Mouse (Mus musculus) CH12.LX (cell line): ENCODE results near the gene Srgap3. TPM values are rescaled to one million over a fixed set of nuclear protein-coding genes. Genes with fewer than 3 reads are reported as not detected.
A peak's percentile ranks its signal among the peaks of the same experiment; 100 is the strongest.

Experiments
- DNase-seq: peaks from one replicate; pipeline ENCODE4 v3.0.0-alpha.2; 2013; ENCODE audit errors: extremely low read depth
- H3K27ac ChIP-seq: 2 replicates; pipeline ENCODE4 v1.5.1; 2012; ENCODE audit warnings: low read depth, mild to moderate bottlenecking, control low read depth, moderate library complexity; ENCODE audit not compliant: insufficient read depth
- H3K27me3 ChIP-seq: replicated peaks from 2 replicates; pipeline ENCODE3; 2012; ENCODE audit warnings: inconsistent platforms
- H3K36me3 ChIP-seq, 2 experiments: replicated peaks in 1 of 2; 2 replicates each; pipeline versions ENCODE3 to v1.6.1; 2012; ENCODE audit warnings: inconsistent platforms in 1 of 2, low read length in 1 of 2, mild to moderate bottlenecking in 1 of 2, mixed read lengths in 1 of 2, moderate library complexity in 1 of 2; ENCODE audit not compliant: control insufficient read depth in 1 of 2, insufficient read depth in 1 of 2
- H3K4me1 ChIP-seq, 2 experiments: 2 replicates each; pipeline ENCODE4 v1.6.1; 2012; ENCODE audit warnings: inconsistent platforms in 1 of 2, moderate library complexity in 1 of 2; ENCODE audit not compliant: insufficient read depth in 2 of 2, control insufficient read depth in 1 of 2
- H3K4me2 ChIP-seq: 2 replicates; pipeline ENCODE4 v1.6.1; 2012; ENCODE audit warnings: low read depth, mild to moderate bottlenecking, control low read depth; ENCODE audit not compliant: poor library complexity, insufficient read depth, severe bottlenecking
- H3K4me3 ChIP-seq, 3 experiments: fragments of 150-350 bp in 1 of 3; sonication (generic) in 1 of 3; replicated peaks in 1 of 3; 2 replicates each; pipeline versions ENCODE3 to v1.5.1; 2011 to 2012; ENCODE audit warnings: low read depth in 2 of 3, low read length in 2 of 3, mild to moderate bottlenecking in 2 of 3, moderate library complexity in 2 of 3, control low read depth in 1 of 3, improper control_type of control experiment in 1 of 3, inconsistent platforms in 1 of 3, mixed read lengths in 1 of 3; ENCODE audit not compliant: poor library complexity in 1 of 3
- H3K79me2 ChIP-seq: replicated peaks from 2 replicates; pipeline ENCODE4 v1.6.1; 2012; ENCODE audit warnings: mild to moderate bottlenecking, moderate library complexity; ENCODE audit not compliant: control insufficient read depth, poor library complexity, insufficient read depth, severe bottlenecking; ENCODE audit errors: extremely low read depth
- H3K9ac ChIP-seq: 2 replicates; pipeline ENCODE4 v1.6.1; 2012; ENCODE audit warnings: low read depth, mild to moderate bottlenecking, control low read depth, moderate library complexity; ENCODE audit not compliant: insufficient read depth
- H3K9me3 ChIP-seq: replicated peaks from 2 replicates; pipeline ENCODE3; 2012; ENCODE audit warnings: low read length, inconsistent platforms, mixed read lengths
- BHLHE40 ChIP-seq: IDR thresholded peaks from 2 replicates; pipeline ENCODE4 v1.6.1; 2011; ENCODE audit warnings: mild to moderate bottlenecking, low read depth, low read length, improper control_type of control experiment
- CHD1 ChIP-seq: IDR thresholded peaks from 2 replicates; pipeline ENCODE4 v1.6.1; 2012; ENCODE audit warnings: low read depth, low read length, improper control_type of control experiment, inconsistent platforms
- CHD2 ChIP-seq: IDR thresholded peaks from 2 replicates; pipeline ENCODE4 v1.6.1; 2011; ENCODE audit warnings: low read length, improper control_type of control experiment
- EP300 ChIP-seq: IDR thresholded peaks from 2 replicates; pipeline ENCODE4 v1.6.1; 2011; ENCODE audit warnings: low read length, improper control_type of control experiment
- JUND ChIP-seq: conservative IDR thresholded peaks from 2 replicates; pipeline ENCODE4 v1.6.1; 2011; ENCODE audit warnings: low read depth, low read length, improper control_type of control experiment
- MAFK ChIP-seq: IDR thresholded peaks from 2 replicates; pipeline ENCODE4 v1.6.1; 2011; ENCODE audit warnings: low read length, improper control_type of control experiment; ENCODE audit not compliant: insufficient replicate concordance
- MAZ ChIP-seq: IDR thresholded peaks from 2 replicates; pipeline ENCODE4 v1.6.1; 2012; ENCODE audit warnings: low read depth, mild to moderate bottlenecking, inconsistent platforms, low read length, improper control_type of control experiment, moderate library complexity
- MXI1 ChIP-seq: IDR thresholded peaks from 2 replicates; pipeline ENCODE4 v1.6.1; 2011; ENCODE audit warnings: mild to moderate bottlenecking, low read depth, low read length, improper control_type of control experiment
- NELFE ChIP-seq: IDR thresholded peaks from 2 replicates; pipeline ENCODE4 v1.6.1; 2011; ENCODE audit warnings: low read depth, low read length, improper control_type of control experiment
- NRF1 ChIP-seq: IDR thresholded peaks from 2 replicates; pipeline ENCODE4 v1.6.1; 2014; ENCODE audit warnings: low read depth, mild to moderate bottlenecking, inconsistent platforms, low read length, improper control_type of control experiment, moderate library complexity
- POLR2A ChIP-seq: IDR thresholded peaks from 2 replicates; pipeline ENCODE4 v1.6.1; 2011; ENCODE audit warnings: low read depth, mild to moderate bottlenecking, improper control_type of control experiment, low read length
- RCOR1 ChIP-seq: conservative IDR thresholded peaks from 2 replicates; pipeline ENCODE4 v1.6.1; 2012; ENCODE audit warnings: low read depth, mild to moderate bottlenecking, inconsistent platforms, low read length, improper control_type of control experiment
- SMC3 ChIP-seq: IDR thresholded peaks from 2 replicates; pipeline ENCODE4 v1.6.1; 2011; ENCODE audit warnings: low read depth, low read length, improper control_type of control experiment
- TCF12 ChIP-seq: IDR thresholded peaks from 2 replicates; pipeline ENCODE4 v1.6.1; 2014; ENCODE audit warnings: low read depth, mild to moderate bottlenecking, inconsistent platforms, low read length, improper control_type of control experiment
- ZC3H11A ChIP-seq: IDR thresholded peaks from 2 replicates; pipeline ENCODE4 v1.6.1; 2012; ENCODE audit warnings: low read depth, mild to moderate bottlenecking, inconsistent platforms, low read length, improper control_type of control experiment
- ZKSCAN1 ChIP-seq: IDR thresholded peaks from 2 replicates; pipeline ENCODE4 v1.6.1; 2012; ENCODE audit warnings: low read depth, inconsistent platforms, low read length, improper control_type of control experiment, borderline replicate concordance
- ZNF384 ChIP-seq: IDR thresholded peaks from 2 replicates; pipeline ENCODE4 v1.6.1; 2012; ENCODE audit warnings: low read depth, low read length, improper control_type of control experiment, inconsistent platforms
- dilution Hi-C: fragments of 300-500 bp; cut with MboI; formaldehyde crosslinking; loops from 2 replicates; pipeline ENCODE4 v1.14.3; 2020; ENCODE audit warnings: low sequenced_read_pairs; ENCODE audit not compliant: extremely low pct_unique_long_range_greater_than_20kb, extremely low pct_ligation_motif_present
- in situ Hi-C: fragments of 300-500 bp; cut with MboI; formaldehyde crosslinking; loops from 3 replicates; pipeline ENCODE4 v1.14.3; 2019; ENCODE audit warnings: low sequenced_read_pairs, low pct_ligation_motif_present, low pct_unique_long_range_greater_than_20kb, mixed read lengths
- polyA plus RNA-seq: library from polyadenylated mRNA; unstranded; fragments of >175 nt; gene quantifications from 2 replicates; pipeline ENCODE4 v1.2.1, GENCODE M21; 2012; ENCODE audit warnings: low read depth; ENCODE audit not compliant: insufficient read length
- total RNA-seq, 2 experiments: library from RNA; depleted of rRNA; stranded (reverse); fragments of 300-350 nt in 1 of 2; fragments of >200 nt in 1 of 2; gene quantifications; 2 replicates each; pipeline ENCODE4 v1.2.3; 2012 to 2014

Srgap3 gene
- total and polyA plus RNA-seq, 3 experiments, result 1.5 to 4.5 (median 2.1) TPM

DNA sequence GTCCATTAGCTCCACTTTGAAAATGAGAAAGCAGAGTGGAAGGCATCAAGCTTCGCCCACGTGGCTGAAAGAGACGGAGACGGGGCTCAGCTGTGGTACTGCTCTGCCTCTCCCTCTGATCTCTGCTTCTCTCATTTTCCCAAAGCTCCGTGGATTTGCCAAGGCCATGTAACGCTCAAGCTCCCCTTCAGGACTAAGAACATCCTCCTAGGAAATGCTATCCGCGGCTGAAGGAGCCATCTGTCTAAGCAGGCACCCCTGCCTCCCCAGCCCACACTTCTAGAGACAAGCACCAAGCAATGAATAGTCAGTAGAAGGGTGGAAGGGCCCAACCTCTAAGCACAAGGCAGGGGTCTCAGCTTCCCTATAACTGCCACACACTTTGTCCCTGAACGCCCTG lies 138.3 kb downstream of the Srgap3 start:
- H3K4me2 ChIP-seq, result no peak overlapping the region
- H3K79me2 ChIP-seq, result no peaks in the 10 kb centered on the region
- dilution Hi-C loops, result no loop called here
- no peaks in the 10 kb centered on the region for H3K27me3 ChIP-seq
- no peak overlapping the region for H3K9ac ChIP-seq
- H3K4me3 ChIP-seq, result no peak overlapping the region
- TF ChIP-seq CHD1 (no peak), BHLHE40 (no peak), POLR2A (no peak), NRF1 (no peak), SMC3 (no peak), MAZ (no peak), JUND (no peak), EP300 (no peak), CHD2 (no peak), TCF12 (no peak)
- peaks cover 0 to 3% of the 10 kb centered on the region in 2 experiments; a peak in 1 of 4 replicates for H3K4me1 ChIP-seq
- no peak overlapping the region for H3K27ac ChIP-seq
- DNase-seq, result no peak
- H3K9me3 ChIP-seq, result no peaks in the 10 kb centered on the region
- H3K36me3 ChIP-seq, result no peaks in the 10 kb centered on the region
- in situ Hi-C loops, result no loop called here

DNA sequence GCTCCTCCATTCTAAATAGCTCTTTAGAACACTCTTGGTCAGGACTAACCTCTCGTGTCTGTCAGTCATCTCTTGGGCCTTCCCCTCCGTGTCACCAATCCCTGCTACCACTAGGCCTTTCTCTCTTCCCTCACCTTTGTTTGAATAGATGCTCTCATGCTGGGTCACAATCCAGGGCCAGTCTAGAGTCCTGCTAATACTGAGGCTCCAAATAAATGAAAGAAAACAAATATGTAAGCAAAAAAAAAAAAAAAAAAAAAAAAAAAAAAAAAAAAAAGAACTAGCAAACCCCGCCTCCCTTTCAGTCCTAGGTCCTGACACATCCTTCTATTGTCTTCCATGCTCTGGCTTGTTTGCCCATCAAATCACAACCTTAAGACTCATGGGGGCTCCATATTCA lies 145.1 kb downstream of the Srgap3 start:
- H3K4me3 ChIP-seq, result no peak overlapping the region
- no peak for DNase-seq
- in situ Hi-C loops, result no loop called here
- no peaks in the 10 kb centered on the region for H3K27me3 ChIP-seq
- TF ChIP-seq MXI1 (no peak), MAFK (no peak), ZC3H11A (no peak), JUND (no peak), NELFE (no peak), ZNF384 (peak; percentile 83)
- TF ChIP-seq, all 38 proteins: peak for 1
- dilution Hi-C loops, result no loop called here
- Histone ChIP-seq H3K27ac (no peak overlapping the region), H3K9ac (no peak overlapping the region), H3K9me3 (no peaks in the 10 kb centered on the region), H3K4me1 (peaks cover 4 to 20% of the 10 kb centered on the region in 2 experiments), H3K4me2 (no peak overlapping the region), H3K36me3 (no peaks in the 10 kb centered on the region), H3K79me2 (no peaks in the 10 kb centered on the region)

DNA sequence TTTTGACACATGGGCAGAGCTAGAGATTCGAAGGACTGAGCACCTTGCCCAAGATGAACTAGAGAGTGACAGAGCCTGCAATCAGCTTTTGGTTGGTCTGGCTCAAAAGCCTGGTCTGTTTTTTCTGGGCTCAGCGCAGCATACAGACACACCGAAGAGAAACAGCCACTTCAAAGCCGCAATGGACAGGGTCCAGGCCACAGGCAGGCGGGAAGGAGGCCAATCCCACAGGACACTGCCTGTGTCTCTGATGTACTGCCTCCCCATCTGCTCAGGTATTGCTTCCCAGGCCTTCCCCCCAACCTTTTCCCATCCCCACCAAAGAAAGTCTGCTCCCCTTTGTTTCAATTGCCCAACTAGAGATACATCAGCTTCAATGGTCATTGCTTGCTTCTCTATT lies 148.7 kb downstream of the Srgap3 start:
- H3K27ac ChIP-seq, result no peak overlapping the region
- peaks cover 0 to 4% of the 10 kb centered on the region in 2 experiments for H3K36me3 ChIP-seq
- no peak overlapping the region for H3K4me3 ChIP-seq
- no peaks in the 10 kb centered on the region for H3K79me2 ChIP-seq
- H3K4me1 ChIP-seq, result peaks cover 18 to 34% of the 10 kb centered on the region in 2 experiments
- in situ Hi-C loops, result no loop called here
- TF ChIP-seq ZKSCAN1 (no peak), RCOR1 (no peak)
- no peak overlapping the region for H3K9ac ChIP-seq
- DNase-seq, result no peak
- no peaks in the 10 kb centered on the region for H3K27me3 ChIP-seq
- no peaks in the 10 kb centered on the region for H3K9me3 ChIP-seq
- dilution Hi-C loops, result no loop called here
- no peak overlapping the region for H3K4me2 ChIP-seq
